Mouse (Mus musculus) cortical plate, adult 2 months (tissue): Measurements from ENCODE around the gene Polr2c.

Experiments
- CTCF ChIP-seq: fragments of 200-500 bp; IDR thresholded peaks from 2 replicates; pipeline ENCODE4 v1.5.1; 2011; ENCODE audit warnings: mild to moderate bottlenecking, control low read depth, low read length; ENCODE audit not compliant: insufficient read depth; ENCODE audit errors: extremely low read depth
- POLR2A ChIP-seq: fragments of 200-500 bp; IDR thresholded peaks from 2 replicates; pipeline ENCODE4 v1.6.1; 2011; ENCODE audit warnings: mild to moderate bottlenecking, low read length, control low read depth; ENCODE audit not compliant: insufficient read depth; ENCODE audit errors: extremely low read depth

GRCm38 (mm10) chr8:94875871-94876150, 18.6 kb downstream of the Polr2c start:
- TF ChIP-seq CTCF (no peak), POLR2A (no peak)
